14 mouse cellular contexts compared by ENCODE assay signal in the genomic region with DNA sequence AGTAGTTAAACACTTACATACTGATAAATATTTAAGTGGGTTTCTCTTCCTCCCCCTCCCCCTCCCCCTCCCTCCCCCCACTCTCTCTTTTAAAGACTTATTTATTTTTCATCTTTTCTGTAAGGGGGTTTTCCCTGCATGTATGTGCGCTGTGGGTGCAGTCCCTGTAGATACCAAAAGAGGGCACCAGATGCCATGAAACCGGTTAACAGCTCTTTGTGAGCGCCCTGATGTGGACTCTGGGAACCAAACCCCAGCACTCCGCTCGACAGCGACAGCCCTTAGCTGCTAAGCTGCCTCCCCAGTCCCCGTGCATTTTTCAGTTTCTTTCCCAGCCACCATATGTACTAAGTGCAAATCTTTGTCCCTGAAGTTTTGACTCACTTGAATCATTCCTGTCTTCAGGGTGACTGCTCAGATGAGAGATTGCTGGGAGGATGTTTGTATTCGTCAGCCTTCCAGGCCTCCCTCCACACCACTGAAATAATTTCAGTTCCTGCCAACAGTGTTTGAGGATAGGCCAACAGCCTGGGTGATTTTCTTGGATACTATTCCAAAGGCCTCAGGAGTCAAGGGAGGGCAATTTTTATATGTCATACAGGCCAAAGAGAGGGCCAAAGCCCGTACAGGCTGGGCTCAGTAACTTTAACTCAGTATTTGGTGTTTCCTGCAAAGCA.
DNase-seq lines count a peak whose midpoint lies in the region; ATAC-seq and TF ChIP-seq lines count a peak whose summit lies in the region.
"Had no signal": no experiment of that assay in that cellular context is flagged by ENCODE, and none has a peak within 500 bp of the region (broad histone marks: within the 10 kb centered on the region; RNA-seq: fewer than 3 reads in every experiment).

No protein-coding gene starts in this region.

- TF ChIP-seq CTCF in kidney, adult 2 months (conservative IDR thresholded peaks at IDR 0.05; ENCODE audit: insufficient read depth, insufficient read length, low read depth, low read length) = 0 out of 2 replicates have a peak, but pooled peaks have one; percentile 1
- peak; percentile 45 for TF ChIP-seq CTCF in lung, embryonic 14.5 days (IDR thresholded peaks at IDR 0.05; ENCODE audit: low read depth)

- no peak for ATAC-seq in kidney, embryonic 15.5 days (replicated peaks; ENCODE audit: low FRiP score)
- peak; percentile 92 for ATAC-seq in lung, embryonic 14.5 days (ENCODE audit: insufficient read depth)
- ATAC-seq in forebrain, embryonic 15.5 days (replicated peaks) = no peak

- H3K36me3 ChIP-seq in kidney, adult 2 months (ENCODE audit: control insufficient read depth, insufficient read depth, low read length) = no peaks in the 10 kb centered on the region
- no peaks in the 10 kb centered on the region for H3K36me3 ChIP-seq in kidney, embryonic 15.5 days
- H3K36me3 ChIP-seq in lung, embryonic 14.5 days (ENCODE audit: insufficient read depth) = no peaks in the 10 kb centered on the region
- H3K36me3 ChIP-seq in forebrain, embryonic 15.5 days = no peaks in the 10 kb centered on the region
- H3K36me3 ChIP-seq: heart, embryonic 15.5 days; limb, embryonic 15.5 days had no signal

- no peak for TF ChIP-seq POLR2A in kidney, adult 2 months (IDR thresholded peaks at IDR 0.05; ENCODE audit: low read depth, low read length)

- no peaks in the 10 kb centered on the region for H3K4me1 ChIP-seq in kidney, adult 2 months (ENCODE audit: control insufficient read depth, insufficient read depth, low read length)
- H3K4me1 ChIP-seq in kidney, embryonic 15.5 days = no peaks in the 10 kb centered on the region
- H3K4me1 ChIP-seq in lung, embryonic 14.5 days (ENCODE audit: insufficient read depth) = peaks cover 3% of the 10 kb centered on the region; the same call in 1 of the 2 replicates
- no peaks in the 10 kb centered on the region for H3K4me1 ChIP-seq in forebrain, embryonic 15.5 days
- H3K4me1 ChIP-seq: heart, embryonic 15.5 days; limb, embryonic 15.5 days had no signal

- H3K9me3 ChIP-seq in kidney, embryonic 15.5 days (replicated peaks) = no peaks in the 10 kb centered on the region
- H3K9me3 ChIP-seq in lung, embryonic 14.5 days (ENCODE audit: low read depth, low read length) = no peaks in the 10 kb centered on the region
- H3K9me3 ChIP-seq in forebrain, embryonic 15.5 days = no peaks in the 10 kb centered on the region
- H3K9me3 ChIP-seq: heart, embryonic 15.5 days; limb, embryonic 15.5 days had no signal

- H3K27me3 ChIP-seq in kidney, adult 2 months (replicated peaks; ENCODE audit: control insufficient read depth, insufficient read depth, low read length) = no peaks in the 10 kb centered on the region
- peaks cover 15% of the 10 kb centered on the region; the same call in 1 of the 2 replicates for H3K27me3 ChIP-seq in kidney, embryonic 15.5 days
- H3K27me3 ChIP-seq in lung, embryonic 14.5 days (ENCODE audit: insufficient read depth, low read length) = no peaks in the 10 kb centered on the region
- H3K27me3 ChIP-seq in forebrain, embryonic 15.5 days = no peaks in the 10 kb centered on the region
- H3K27me3 ChIP-seq: heart, embryonic 15.5 days; limb, embryonic 15.5 days had no signal

- WGBS in kidney, adult 2 months = 74% methylated on average over 9 of the region's 9 CpGs
- WGBS in kidney, embryonic 15.5 days = 63% methylated on average over 9 of the region's 9 CpGs
- WGBS in lung, embryonic 14.5 days = 53% methylated on average over 9 of the region's 9 CpGs
- WGBS in forebrain, embryonic 15.5 days = 79% methylated on average over 9 of the region's 9 CpGs

- no peak overlapping the region for H3K27ac ChIP-seq in kidney, adult 2 months (ENCODE audit: insufficient read depth, low read depth, low read length)
- no peak overlapping the region for H3K27ac ChIP-seq in kidney, embryonic 15.5 days
- no peak overlapping the region for H3K27ac ChIP-seq in lung, embryonic 14.5 days (ENCODE audit: low read depth)
- H3K27ac ChIP-seq in forebrain, embryonic 15.5 days (replicated peaks) = no peak overlapping the region
- H3K27ac ChIP-seq: heart, embryonic 15.5 days; limb, embryonic 15.5 days had no signal

- no peak overlapping the region for H3K4me3 ChIP-seq in kidney, adult 2 months (ENCODE audit: insufficient read depth, low read depth, low read length)
- no peak overlapping the region for H3K4me3 ChIP-seq in kidney, embryonic 15.5 days (replicated peaks)
- no peak overlapping the region for H3K4me3 ChIP-seq in lung, embryonic 14.5 days (ENCODE audit: low read depth, low read length)
- H3K4me3 ChIP-seq in forebrain, embryonic 15.5 days = no peak overlapping the region
- H3K4me3 ChIP-seq: erythroblast, embryonic 14.5 days; heart, embryonic 15.5 days; limb, embryonic 15.5 days had no signal

- H3K4me2 ChIP-seq in kidney, embryonic 15.5 days = no peak overlapping the region
- H3K4me2 ChIP-seq in lung, embryonic 14.5 days = no peak overlapping the region
- H3K4me2 ChIP-seq in forebrain, embryonic 15.5 days (replicated peaks) = no peak overlapping the region
- H3K4me2 ChIP-seq: heart, embryonic 15.5 days; limb, embryonic 15.5 days had no signal

- no peak overlapping the region for H3K9ac ChIP-seq in kidney, embryonic 15.5 days
- H3K9ac ChIP-seq in lung, embryonic 14.5 days = no peak overlapping the region
- no peak overlapping the region for H3K9ac ChIP-seq in forebrain, embryonic 15.5 days (replicated peaks)
- H3K9ac ChIP-seq: heart, embryonic 15.5 days; limb, embryonic 15.5 days had no signal

- no peak for DNase-seq in kidney, adult 2 months
- DNase-seq in A20 (ENCODE audit: low read depth, low spot score) = peak; percentile 45
- DNase-seq in ES-CJ7 (ENCODE audit: low read depth, low spot score) = peak; percentile 74
- DNase-seq in lung, embryonic 14.5 days = peak; percentile 84
- DNase-seq in MN1 (ENCODE audit: low spot score) = no peak
- no peak for DNase-seq in heart, adult 11 months
- DNase-seq: cerebellum, postnatal 36 days; right cerebral cortex, adult 18-20 months; thymus, postnatal 4 days had no signal

Comparison
In these comparisons a context has a peak if more than half of its experiments do, and no peak if none do; other contexts are left out.
1. DNase-seq: peak in A20 (single experiment), ES-CJ7 (single experiment) and lung, embryonic 14.5 days (single experiment); none in kidney, adult 2 months (single experiment), MN1 (single experiment) and heart, adult 11 months (single experiment).